Mouse (Mus musculus): Measurements from ENCODE around the gene Rbpj. TPM values are rescaled to one million over a fixed set of nuclear protein-coding genes. Genes with fewer than 3 reads are reported as not detected.

Gene Rbpj
- polyA plus RNA-seq, 1 experiment = 25.7 TPM

DNA sequence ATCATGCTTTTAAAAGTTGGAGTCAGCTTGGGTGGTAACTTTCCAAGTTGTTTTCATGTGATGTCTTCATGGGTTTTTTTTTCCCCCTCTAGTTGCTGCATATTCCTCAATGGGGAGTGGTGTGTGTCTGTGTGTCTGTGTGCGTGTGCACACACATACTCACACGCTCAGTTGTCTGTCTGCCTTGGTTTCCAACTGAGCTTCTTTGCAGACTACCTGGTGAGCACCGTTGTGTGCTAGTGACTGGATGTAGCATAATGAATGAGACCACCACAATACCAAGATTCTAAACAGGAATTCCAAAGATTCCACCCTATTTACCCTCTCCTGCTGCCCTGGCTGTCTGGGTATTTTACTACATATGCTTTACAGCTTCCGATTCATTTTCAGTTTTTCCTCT lies 86.0 kb downstream of the Rbpj start:
- Histone ChIP-seq H3K36me3 (ENCODE audit: control insufficient read depth, insufficient read depth, low read length) (no peaks in the 10 kb centered on the region), H3K27me3 (ENCODE audit: control insufficient read depth, insufficient read depth, low read length) (no peaks in the 10 kb centered on the region), H3K27ac (ENCODE audit: control insufficient read depth, insufficient read depth, low read length) (no peak overlapping the region), H3K4me1 (replicated peaks; ENCODE audit: control insufficient read depth, insufficient read depth, low read length) (peaks cover 5% of the 10 kb centered on the region), H3K4me3 (ENCODE audit: control insufficient read depth, insufficient read depth, low read length) (no peak overlapping the region)
- 97% methylated on average over 4 of the region's 4 CpGs for WGBS
- TF ChIP-seq CTCF (IDR thresholded peaks at IDR 0.05; ENCODE audit: borderline replicate concordance, control insufficient read depth, extremely low read depth, insufficient read depth, low read length, poor library complexity) (no peak), POLR2A (IDR thresholded peaks at IDR 0.05; ENCODE audit: control insufficient read depth, extremely low read depth, insufficient read depth, low read length, poor library complexity) (no peak)
- DNase-seq = no peak

DNA sequence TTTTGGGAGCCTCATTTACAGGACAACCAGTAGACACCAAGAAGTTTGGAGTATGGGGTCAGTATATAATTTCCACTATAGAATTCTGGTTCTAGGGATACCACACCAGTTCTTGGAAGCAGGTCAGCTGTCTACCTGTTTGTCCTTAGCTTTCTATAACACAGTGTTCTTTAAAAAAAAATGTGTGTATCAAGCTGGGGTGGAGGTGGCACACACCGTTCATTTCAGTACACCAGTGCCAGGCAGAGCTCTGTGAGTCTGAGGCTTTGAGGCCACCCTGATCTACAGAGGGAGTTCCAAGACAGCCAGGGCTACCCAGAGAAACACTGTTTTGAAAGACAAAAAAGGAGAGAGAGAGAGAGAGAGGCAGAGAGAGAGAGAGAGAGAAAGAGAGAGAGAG lies 87.3 kb downstream of the Rbpj start:
- WGBS = 94% methylated on average over 1 of the region's 1 CpGs
- Histone ChIP-seq H3K4me3 (ENCODE audit: control insufficient read depth, insufficient read depth, low read length) (no peak overlapping the region), H3K36me3 (ENCODE audit: control insufficient read depth, insufficient read depth, low read length) (no peaks in the 10 kb centered on the region), H3K27ac (ENCODE audit: control insufficient read depth, insufficient read depth, low read length) (no peak overlapping the region), H3K4me1 (replicated peaks; ENCODE audit: control insufficient read depth, insufficient read depth, low read length) (no peaks in the 10 kb centered on the region), H3K27me3 (ENCODE audit: control insufficient read depth, insufficient read depth, low read length) (no peaks in the 10 kb centered on the region)
- DNase-seq = no peak
- TF ChIP-seq POLR2A (IDR thresholded peaks at IDR 0.05; ENCODE audit: control insufficient read depth, extremely low read depth, insufficient read depth, low read length, poor library complexity) (no peak), CTCF (IDR thresholded peaks at IDR 0.05; ENCODE audit: borderline replicate concordance, control insufficient read depth, extremely low read depth, insufficient read depth, low read length, poor library complexity) (no peak)

DNA sequence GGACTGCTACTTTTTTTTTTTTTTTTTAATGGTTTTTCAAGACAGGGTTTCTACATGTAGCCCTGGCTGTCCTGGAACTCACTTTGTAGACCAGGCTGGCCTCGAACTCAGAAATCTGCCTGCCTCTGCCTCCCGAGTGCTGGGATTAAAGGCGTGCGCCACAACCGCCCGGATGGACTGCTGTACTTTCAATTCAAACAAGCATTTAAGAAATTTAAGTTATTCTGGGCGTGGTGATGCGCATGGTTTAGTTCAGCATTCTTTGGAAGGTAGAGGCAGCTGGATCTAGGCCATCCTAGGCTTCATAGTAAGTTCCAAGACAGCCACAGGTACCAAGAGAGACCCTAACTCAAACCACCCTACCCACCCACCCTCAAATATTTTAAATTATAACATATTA lies 88.2 kb downstream of the Rbpj start:
- H3K4me1 ChIP-seq (replicated peaks; ENCODE audit: control insufficient read depth, insufficient read depth, low read length) = no peaks in the 10 kb centered on the region
- no peaks in the 10 kb centered on the region for H3K27me3 ChIP-seq (ENCODE audit: control insufficient read depth, insufficient read depth, low read length)
- H3K36me3 ChIP-seq (ENCODE audit: control insufficient read depth, insufficient read depth, low read length) = no peaks in the 10 kb centered on the region
- DNase-seq = no peak
- TF ChIP-seq CTCF (IDR thresholded peaks at IDR 0.05; ENCODE audit: borderline replicate concordance, control insufficient read depth, extremely low read depth, insufficient read depth, low read length, poor library complexity) (no peak), POLR2A (IDR thresholded peaks at IDR 0.05; ENCODE audit: control insufficient read depth, extremely low read depth, insufficient read depth, low read length, poor library complexity) (no peak)
- no peak overlapping the region for H3K27ac ChIP-seq (ENCODE audit: control insufficient read depth, insufficient read depth, low read length)
- no peak overlapping the region for H3K4me3 ChIP-seq (ENCODE audit: control insufficient read depth, insufficient read depth, low read length)
- WGBS = 97% methylated on average over 8 of the region's 8 CpGs

DNA sequence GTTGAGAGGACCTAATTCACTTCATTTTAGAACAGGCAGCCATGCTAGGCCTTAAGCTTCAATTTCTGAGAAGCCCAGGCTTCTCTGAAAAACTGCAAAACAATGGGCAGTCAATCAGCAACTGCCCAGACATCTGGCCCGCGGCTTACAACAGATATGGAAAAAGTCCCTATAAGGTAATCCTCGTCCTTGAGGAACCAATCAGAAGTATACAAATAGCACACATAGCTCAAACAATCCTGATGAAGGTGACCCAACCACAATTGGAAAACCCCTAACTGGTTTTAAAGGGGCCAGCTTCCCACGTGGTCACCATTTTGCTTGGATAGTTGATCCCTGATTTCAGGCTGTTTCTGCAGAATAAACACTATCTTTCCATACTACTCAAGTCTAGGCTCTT lies 89.0 kb downstream of the Rbpj start:
- 86% methylated on average over 4 of the region's 4 CpGs for WGBS

DNA sequence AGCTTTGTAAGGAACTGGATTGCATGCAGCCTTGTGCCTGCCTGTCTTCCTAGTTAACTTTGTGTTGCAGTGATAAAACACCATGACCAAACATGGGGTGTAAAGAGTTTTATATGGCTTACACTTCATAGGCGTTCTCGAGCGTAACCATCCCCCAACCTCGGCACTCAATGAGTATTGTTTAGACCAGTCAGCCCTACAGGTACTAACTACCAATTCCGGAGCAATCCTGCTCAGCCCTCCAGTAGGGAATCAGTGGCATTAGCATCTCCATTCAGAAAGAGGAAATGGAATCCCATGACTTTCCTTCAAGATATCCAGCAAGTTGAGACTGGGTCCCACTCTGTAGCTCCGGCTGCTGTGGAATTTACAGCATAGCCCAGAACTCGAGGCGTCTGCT lies 89.5 kb downstream of the Rbpj start:
- Histone ChIP-seq H3K36me3 (ENCODE audit: control insufficient read depth, insufficient read depth, low read length) (no peaks in the 10 kb centered on the region), H3K4me1 (replicated peaks; ENCODE audit: control insufficient read depth, insufficient read depth, low read length) (no peaks in the 10 kb centered on the region), H3K27me3 (ENCODE audit: control insufficient read depth, insufficient read depth, low read length) (no peaks in the 10 kb centered on the region), H3K4me3 (ENCODE audit: control insufficient read depth, insufficient read depth, low read length) (no peak overlapping the region), H3K27ac (ENCODE audit: control insufficient read depth, insufficient read depth, low read length) (no peak overlapping the region)
- WGBS = 97% methylated on average over 8 of the region's 8 CpGs
- no peak for DNase-seq
- TF ChIP-seq CTCF (IDR thresholded peaks at IDR 0.05; ENCODE audit: borderline replicate concordance, control insufficient read depth, extremely low read depth, insufficient read depth, low read length, poor library complexity) (no peak), POLR2A (IDR thresholded peaks at IDR 0.05; ENCODE audit: control insufficient read depth, extremely low read depth, insufficient read depth, low read length, poor library complexity) (no peak)

More for the DNA sequence above, 89.0 kb downstream of the Rbpj start:
- no peak for DNase-seq
- no peak overlapping the region for H3K27ac ChIP-seq (ENCODE audit: control insufficient read depth, insufficient read depth, low read length)
- TF ChIP-seq CTCF (IDR thresholded peaks at IDR 0.05; ENCODE audit: borderline replicate concordance, control insufficient read depth, extremely low read depth, insufficient read depth, low read length, poor library complexity) (no peak), POLR2A (IDR thresholded peaks at IDR 0.05; ENCODE audit: control insufficient read depth, extremely low read depth, insufficient read depth, low read length, poor library complexity) (no peak)
- H3K4me1 ChIP-seq (replicated peaks; ENCODE audit: control insufficient read depth, insufficient read depth, low read length) = no peaks in the 10 kb centered on the region
- no peak overlapping the region for H3K4me3 ChIP-seq (ENCODE audit: control insufficient read depth, insufficient read depth, low read length)
- H3K27me3 ChIP-seq (ENCODE audit: control insufficient read depth, insufficient read depth, low read length) = no peaks in the 10 kb centered on the region
- H3K36me3 ChIP-seq (ENCODE audit: control insufficient read depth, insufficient read depth, low read length) = no peaks in the 10 kb centered on the region

DNA sequence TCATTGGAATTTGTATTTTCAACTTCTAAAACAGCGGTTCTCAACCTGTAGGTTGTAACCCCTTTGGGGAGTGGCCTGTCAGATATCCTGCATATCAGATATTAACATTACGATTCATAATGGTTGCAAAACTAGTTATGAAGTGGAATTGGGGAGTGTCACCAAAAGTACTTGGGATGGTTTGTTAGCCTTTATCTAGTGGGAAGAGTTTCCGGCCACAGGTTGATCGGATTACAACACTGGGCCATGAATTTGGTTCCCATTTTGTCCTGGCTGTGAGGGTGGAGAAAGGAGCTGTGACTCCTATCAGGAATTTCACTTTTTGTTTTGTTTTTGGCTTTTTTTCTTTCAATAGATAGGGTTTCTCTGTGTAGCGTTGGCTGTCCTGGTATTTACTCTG lies 90.0 kb downstream of the Rbpj start:
- Histone ChIP-seq H3K4me3 (ENCODE audit: control insufficient read depth, insufficient read depth, low read length) (no peak overlapping the region), H3K27me3 (ENCODE audit: control insufficient read depth, insufficient read depth, low read length) (no peaks in the 10 kb centered on the region), H3K27ac (ENCODE audit: control insufficient read depth, insufficient read depth, low read length) (no peak overlapping the region), H3K36me3 (ENCODE audit: control insufficient read depth, insufficient read depth, low read length) (no peaks in the 10 kb centered on the region), H3K4me1 (replicated peaks; ENCODE audit: control insufficient read depth, insufficient read depth, low read length) (no peaks in the 10 kb centered on the region)
- WGBS = 95% methylated on average over 5 of the region's 5 CpGs
- TF ChIP-seq POLR2A (IDR thresholded peaks at IDR 0.05; ENCODE audit: control insufficient read depth, extremely low read depth, insufficient read depth, low read length, poor library complexity) = no peak
- no peak for TF ChIP-seq CTCF (IDR thresholded peaks at IDR 0.05; ENCODE audit: borderline replicate concordance, control insufficient read depth, extremely low read depth, insufficient read depth, low read length, poor library complexity)
- DNase-seq = no peak

DNA sequence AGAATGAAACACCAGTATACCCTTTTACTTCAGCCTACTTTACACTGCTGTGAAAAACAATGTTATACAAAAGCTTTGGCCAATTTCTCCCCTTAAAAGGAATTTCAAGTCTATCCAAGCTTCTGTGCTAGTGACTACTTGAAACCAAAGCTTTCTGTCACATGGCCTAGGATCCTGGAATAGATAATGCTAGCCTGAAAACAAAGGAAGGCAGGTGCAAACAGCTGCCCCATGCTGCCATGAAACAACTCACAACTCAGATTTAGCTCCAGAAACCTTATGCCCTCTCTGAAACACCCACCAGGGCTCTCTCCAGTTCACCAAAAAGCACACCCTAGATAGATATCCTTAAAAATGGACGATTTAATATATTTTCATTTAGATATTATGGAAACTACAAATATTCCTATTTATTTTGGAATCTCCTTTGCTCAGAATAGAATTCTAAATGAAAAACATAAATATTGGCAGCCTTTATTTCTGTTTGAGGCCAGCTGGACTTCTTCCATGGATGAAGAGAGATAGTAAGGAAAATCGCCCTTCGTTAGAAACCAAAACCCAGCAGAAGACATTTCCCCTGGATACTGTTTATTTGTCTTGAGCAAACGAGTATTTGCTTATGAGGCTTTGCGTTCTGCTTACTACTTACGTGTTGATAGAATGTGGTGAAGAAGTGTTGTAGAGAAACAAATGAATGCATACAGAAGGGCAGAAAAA lies 91.8 kb downstream of the Rbpj start:
- H3K4me3 ChIP-seq (ENCODE audit: control insufficient read depth, insufficient read depth, low read length) = no peak overlapping the region
- no peak for TF ChIP-seq POLR2A (IDR thresholded peaks at IDR 0.05; ENCODE audit: control insufficient read depth, extremely low read depth, insufficient read depth, low read length, poor library complexity)
- no peak for TF ChIP-seq CTCF (IDR thresholded peaks at IDR 0.05; ENCODE audit: borderline replicate concordance, control insufficient read depth, extremely low read depth, insufficient read depth, low read length, poor library complexity)
- WGBS = 90% methylated on average over 6 of the region's 6 CpGs
- no peaks in the 10 kb centered on the region for H3K27me3 ChIP-seq (ENCODE audit: control insufficient read depth, insufficient read depth, low read length)
- H3K4me1 ChIP-seq (replicated peaks; ENCODE audit: control insufficient read depth, insufficient read depth, low read length) = no peaks in the 10 kb centered on the region
- no peak overlapping the region for H3K27ac ChIP-seq (ENCODE audit: control insufficient read depth, insufficient read depth, low read length)
- no peak for DNase-seq
- H3K36me3 ChIP-seq (ENCODE audit: control insufficient read depth, insufficient read depth, low read length) = no peaks in the 10 kb centered on the region
